Mouse (Mus musculus): ENCODE measurements around the gene Kcne1. TPM values are rescaled to one million over a fixed set of nuclear protein-coding genes. Genes with fewer than 3 reads are reported as not detected.

Kcne1 gene
- total RNA-seq, 4 experiments from 2014 or later, result not detected

DNA sequence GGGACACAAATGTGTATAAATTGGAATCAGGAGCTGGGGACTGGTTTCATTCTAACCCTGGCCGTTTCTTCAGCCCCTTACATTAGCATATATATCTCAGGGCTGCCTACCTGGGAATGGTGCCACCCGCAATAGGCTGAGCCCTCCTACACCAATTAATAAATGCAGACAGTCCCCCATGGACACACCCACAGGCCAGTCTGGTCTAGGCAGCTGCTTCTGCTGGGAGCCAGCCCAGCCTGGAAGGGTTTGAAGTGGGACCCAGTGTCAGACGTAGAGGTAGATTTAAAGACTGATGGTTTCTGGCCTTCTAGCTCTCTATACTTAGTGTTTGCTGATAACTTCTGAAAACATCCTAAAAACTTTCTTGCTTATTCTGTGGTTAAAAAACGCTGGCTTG is 50.1 kb downstream of the Kcne1 start:
- DNase-seq (ENCODE audit: low spot score in 2 of 2), result no peak

DNA sequence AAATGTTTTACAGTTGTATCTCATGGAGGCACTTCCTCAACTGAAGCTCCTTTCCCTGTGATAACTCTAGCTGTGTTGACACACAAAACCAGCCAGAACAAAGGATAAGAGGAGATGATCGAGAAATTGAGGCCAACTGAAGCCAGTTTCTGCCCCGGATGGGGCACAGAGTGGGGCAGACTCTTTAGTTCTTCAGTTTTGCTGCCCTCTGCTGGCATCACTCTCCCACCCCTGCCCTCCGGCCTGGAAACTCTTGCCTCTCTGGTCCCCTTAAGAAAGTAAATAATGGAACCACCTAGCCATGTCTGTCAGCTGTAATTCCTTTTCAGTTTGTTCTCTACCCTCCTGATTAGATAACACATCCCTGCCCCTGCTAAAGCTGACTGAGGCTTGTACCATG is 51.3 kb downstream of the Kcne1 start:
- no peak for DNase-seq (ENCODE audit: low spot score in 2 of 2)

DNA sequence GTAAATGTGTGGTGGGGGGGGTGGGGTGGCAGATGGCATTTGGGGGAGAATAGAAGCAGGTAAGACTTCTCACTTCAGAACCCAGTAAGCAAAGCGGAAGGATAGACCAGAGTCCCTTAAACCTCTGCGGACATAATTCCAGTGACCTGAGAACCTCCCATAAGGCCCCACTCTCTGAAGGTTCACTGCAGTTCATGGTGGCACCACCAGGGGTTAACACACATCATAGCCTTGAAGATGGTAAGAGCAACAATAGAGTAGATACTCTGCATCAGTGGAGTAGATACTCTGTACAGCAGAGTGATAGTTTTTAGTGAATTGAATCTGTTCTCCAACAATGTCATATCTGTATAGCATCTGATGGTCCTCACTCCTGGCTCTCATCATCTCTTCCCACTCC is 53.7 kb downstream of the Kcne1 start:
- DNase-seq (ENCODE audit: low spot score in 2 of 2), result no peak

DNA sequence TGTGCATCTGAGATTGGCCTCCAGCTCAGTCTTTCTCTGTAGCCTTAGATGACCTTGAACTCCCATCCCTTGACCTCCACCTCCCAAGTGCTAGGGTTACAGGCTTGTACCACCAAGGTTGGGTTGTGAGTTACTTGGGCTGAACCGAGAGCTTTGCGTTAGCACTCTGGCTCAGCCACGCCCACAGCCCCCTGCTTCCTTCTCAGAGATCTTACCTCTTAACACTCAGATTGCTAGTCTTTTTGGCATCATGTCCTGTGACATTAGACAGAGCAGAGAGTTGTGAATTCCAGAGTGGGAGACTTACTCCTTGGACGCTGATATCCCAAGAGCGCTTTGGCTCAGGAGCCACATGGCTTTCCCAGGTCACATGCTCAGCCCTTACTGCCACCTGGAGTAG is 56.8 kb downstream of the Kcne1 start:
- DNase-seq (ENCODE audit: low spot score in 2 of 2), result no peak

DNA sequence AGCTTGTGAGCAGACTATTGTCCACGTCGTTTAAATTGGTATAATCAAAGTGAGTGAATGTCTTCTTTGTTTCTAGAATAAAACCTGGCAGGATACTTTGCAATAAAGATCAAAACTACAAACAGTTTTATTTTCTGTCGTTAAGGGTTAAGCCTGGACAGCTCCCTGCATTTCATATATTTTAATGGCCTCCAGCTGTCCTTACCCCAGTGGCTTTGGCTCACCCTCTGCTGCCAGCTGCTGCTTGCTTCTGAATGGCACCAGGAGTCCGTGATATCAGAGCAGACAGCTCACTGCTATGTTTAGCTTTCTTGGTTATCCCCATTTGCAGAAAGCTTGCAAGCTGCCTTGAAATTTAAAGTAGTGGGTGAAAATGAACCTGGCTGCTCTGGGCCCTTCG is 57.3 kb downstream of the Kcne1 start:
- DNase-seq (ENCODE audit: low spot score in 2 of 2), result no peak

DNA sequence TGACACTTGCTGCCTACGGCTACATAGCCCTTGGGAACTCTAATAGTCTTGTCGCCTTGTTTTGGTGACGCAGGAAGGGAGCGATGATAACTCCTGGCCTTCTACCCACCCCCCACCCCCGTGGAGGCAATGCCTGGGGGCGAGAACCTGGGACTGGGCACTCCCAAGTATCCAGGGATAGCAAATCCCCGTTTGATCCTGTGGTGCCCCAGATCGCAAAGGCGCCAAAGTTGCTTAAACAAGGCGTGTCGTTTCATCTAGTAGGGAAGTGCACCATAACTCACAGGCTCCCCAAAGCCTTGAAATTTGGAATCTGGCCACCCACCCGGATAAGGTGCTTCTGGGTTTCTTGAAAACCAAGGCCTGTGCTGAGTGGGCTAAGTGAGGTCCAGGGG is 57.9 kb downstream of the Kcne1 start:
- DNase-seq (ENCODE audit: low spot score in 2 of 2), result no peak

DNA sequence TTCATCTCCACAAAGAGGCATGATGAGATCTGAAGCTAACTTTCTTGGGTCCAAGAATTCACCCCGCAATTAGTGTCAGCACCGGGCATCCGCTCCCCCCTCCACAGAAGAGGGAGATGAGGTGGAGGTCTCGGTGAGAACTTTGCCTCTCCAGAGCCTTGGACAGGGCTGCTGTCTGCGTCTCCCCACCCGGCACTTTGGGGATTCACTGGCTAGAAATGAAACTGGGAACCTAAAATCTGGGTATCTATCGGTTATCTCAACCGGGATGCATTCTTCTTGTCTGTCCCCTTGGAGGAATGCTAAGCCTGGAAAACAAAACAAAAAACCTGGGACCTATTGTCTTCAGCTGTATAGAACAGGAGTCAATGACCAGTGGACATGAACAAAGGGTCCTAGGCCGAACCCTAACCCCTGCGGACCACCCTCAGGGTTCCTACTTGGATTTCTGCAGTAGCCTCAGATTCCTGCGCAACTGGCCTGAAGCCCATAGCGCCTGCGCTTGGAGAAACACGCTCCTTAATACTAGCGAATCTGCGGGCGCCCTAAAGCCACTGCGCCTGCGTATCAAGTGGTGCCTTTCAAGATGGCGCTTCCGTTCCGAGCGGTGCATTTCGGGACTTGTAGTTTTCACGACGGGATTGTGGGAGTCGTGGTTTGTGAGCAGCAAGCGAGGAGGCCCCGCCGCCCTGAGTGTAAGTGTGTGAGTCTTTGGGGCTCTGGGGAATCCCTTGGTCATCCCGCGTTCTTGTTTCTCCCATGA is 58.4 kb downstream of the Kcne1 start, which contains the start of gene Smim11:
Smim11 (plus strand) TSS at position 638 of the 763 bp plus-strand sequence.
- DNase-seq (ENCODE audit: low spot score in 2 of 2), result peak; percentile 96

Other genes starting within 250 kb of the Kcne1 start
- gene Kcne2, start 67.1 kb downstream of the Kcne1 start, total RNA-seq (2022), result 1 to 10 TPM in 2 of 4 experiments, not detected in 2; 1.2 to 1.5 TPM
- gene Smim11, start 58.2 kb downstream of the Kcne1 start, total RNA-seq (2022), result 10 to 100 TPM; 16.8 to 27.3 (median 21.0) TPM
- gene Fam243, start 38.0 kb downstream of the Kcne1 start, total RNA-seq (2022), result not detected
- gene Rcan1, start 111.4 kb upstream of the Kcne1 start, total RNA-seq (2022), result 10 to 100 TPM; 42.4 to 47.6 (median 45.9) TPM
- 1 to 10 TPM in 3 of 4 experiments, under 1 TPM in 1; 0.72 to 2.5 (median 2.4) TPM for gene Clic6, start 126.3 kb upstream of the Kcne1 start, total RNA-seq (2022)